Mouse (Mus musculus): ENCODE results near the gene Lage3. TPM values are rescaled to one million over a fixed set of nuclear protein-coding genes. Genes with fewer than 3 reads are reported as not detected.
A peak's percentile ranks its signal among the peaks of the same experiment; 100 is the strongest.
"Not testable (repeated sequence)": the region's sequence is repeated elsewhere in the genome, so short reads cannot be mapped to it uniquely, and the experiment has no call there.

The Lage3 gene
- 57.1 and 65.1 TPM in 2 replicates for polyA plus RNA-seq (2012; rRNA removed)

DNA sequence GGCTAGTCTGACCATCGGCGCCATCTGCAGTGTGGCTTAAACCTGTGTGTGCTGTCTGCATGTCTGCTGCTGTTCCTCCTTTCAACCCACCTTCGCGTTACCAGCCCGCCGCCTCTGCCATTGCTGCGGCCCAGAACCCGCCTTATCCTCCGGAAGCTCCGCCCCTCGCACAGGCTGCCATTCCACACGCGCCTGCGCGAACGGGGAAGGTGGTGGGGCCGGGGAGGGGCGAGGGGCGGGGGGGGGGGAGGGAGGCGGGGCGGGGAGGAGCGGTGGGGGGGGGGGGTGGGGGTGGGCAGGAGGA lies at the start of gene Lage3:
Lage3 (minus strand) TSS at position 152 of the 304 bp plus-strand sequence.
- peak; percentile 59 to 82 for DNase-seq (ENCODE audit: extremely low spot score in 1 of 2, low spot score in 1 of 2)

DNA sequence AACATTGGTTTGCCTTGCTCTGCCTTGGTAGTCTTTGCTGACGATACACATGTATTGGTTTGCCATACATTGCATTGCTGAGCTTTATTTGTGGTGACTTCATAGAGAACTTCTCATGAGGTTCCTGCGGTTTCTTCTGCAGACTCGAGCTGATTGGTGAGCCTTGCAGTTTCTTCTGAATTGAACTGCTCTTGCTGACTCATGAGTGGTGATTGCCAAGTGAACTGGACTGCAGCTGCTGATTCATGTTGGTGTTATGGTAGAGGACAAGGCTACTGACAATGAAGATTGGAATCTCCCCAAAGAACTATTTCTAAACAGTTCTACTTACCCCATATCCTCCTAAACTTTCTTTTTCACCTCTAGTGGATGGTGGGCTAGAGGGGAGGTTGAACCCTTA lies 46.7 kb upstream of the Lage3 start:
- DNase-seq (ENCODE audit: extremely low spot score in 1 of 2, low spot score in 1 of 2), result no peak

DNA sequence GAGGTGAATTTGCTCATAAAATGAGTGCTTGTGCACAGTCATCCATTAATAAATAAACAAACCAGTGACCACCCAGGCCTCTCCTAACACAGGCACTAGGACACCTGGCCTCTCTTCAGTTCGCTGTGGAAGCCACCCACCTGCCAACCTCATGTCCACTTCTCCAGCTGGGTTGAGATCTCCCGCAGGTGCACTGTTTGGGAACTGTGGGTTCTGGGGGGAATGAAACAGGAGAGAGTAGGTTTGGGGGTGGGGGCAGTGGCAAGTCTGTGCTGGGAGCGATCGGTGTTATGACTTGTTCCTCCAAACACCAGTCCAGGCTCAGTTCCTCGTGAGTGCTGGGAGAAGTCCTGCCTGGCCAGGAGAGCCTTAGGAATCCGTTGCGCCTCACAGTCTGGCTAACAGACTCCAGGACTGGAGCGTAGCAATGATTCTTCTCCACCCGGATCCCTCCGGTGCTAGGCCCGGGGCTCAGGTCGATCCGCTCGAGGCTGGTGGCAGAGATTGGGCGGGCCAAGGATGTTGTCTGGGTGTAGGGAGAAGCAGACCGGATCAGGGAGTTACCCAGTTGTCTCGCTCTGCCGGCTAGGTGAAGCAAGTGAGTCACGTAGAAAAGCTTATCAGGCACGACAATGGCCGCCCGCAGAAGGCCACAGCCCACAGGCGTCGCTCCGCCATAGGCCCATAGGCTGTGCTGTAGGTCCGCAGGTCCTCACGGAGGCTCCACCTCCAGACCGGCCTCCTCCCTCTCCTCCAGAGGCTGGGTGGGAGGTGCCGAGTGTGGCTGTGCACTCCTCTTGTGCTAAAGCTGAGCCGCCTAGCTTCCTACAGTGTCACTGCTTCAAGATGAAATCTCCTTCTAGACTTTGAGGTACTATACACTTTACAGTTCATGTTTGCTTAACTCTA lies 39.4 kb upstream of the Lage3 start, which contains the start of the genes Fam3a and Ikbkg:
Fam3a (minus strand) TSS at position 738 of the 909 bp plus-strand sequence.
Ikbkg (plus strand) TSS at position 756 of the 909 bp plus-strand sequence.
- peak; percentile 71 to 81 for DNase-seq (ENCODE audit: extremely low spot score in 1 of 2, low spot score in 1 of 2)

DNA sequence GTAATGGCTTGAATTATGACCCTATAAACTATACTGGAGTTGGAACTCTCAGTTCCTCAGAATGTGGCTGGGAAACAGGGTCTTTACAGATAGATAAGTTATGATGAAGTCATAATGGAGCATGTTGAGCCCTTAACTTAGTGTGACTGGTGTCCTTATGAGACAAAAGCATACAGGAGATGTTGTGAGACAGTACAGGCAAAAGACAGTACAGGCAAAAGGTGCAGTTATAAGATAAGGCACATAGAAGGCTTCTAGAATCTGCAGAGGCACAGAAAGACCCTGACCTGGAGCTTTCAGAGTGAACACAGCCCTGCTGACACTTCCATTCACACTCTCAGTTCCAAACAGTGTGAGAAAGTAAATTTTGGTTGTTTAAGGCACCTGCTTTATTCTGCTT lies 34.7 kb upstream of the Lage3 start:
- no peak for DNase-seq (ENCODE audit: extremely low spot score in 1 of 2, low spot score in 1 of 2)

DNA sequence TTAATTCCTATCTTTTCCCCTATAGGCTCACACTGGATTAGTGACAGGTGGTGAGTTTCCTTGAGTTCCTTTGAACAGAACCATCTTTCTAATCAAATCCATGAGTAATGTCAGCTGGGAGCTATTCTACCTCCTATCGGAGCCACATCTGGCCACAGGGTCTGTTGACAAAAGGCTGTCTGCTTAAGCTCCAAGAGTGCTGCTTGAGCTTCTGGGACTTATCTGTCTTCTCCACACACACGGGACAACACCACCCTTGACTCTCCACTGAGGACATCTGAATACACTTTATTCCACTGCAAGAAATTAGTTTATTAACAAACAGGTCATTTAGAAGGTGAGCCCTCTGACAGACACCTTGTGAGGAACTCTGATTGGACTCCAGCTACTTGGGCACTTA lies 31.0 kb upstream of the Lage3 start:
- no peak for DNase-seq (ENCODE audit: extremely low spot score in 1 of 2, low spot score in 1 of 2)

DNA sequence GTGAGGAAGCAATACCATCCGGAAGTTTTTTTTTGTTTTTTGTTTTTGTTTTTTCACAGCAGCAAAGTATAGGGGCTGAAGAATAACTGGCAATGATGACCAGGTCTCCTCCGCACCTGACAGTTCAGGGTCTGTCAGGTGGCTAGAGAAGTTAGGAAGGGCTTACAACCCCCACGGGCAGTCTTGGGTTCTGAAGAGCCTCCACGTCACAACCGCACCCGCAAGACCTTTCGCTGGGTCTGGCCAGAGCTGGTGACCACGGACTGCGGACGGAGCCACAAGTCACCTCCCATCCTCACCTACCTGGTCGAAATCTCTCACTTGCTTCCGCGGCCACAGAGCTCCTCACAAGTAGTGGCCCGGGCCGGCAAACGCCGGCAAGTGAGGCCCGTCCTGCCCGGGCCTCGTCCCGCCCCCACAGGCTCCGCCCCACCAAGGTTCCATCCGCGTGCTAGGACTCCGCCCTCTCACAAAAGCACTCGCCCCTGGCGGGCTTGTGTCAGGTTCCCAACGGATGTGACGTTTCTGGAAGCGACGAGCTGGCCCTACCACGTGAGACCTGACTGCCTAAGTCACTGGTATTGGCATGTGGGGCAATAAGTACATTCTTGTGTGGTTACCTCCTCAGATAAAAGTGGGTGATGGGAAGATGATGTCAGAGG lies 19.6 kb upstream of the Lage3 start, which contains the start of the genes Ubl4a and Slc10a3:
Ubl4a (minus strand) TSS at position 331 of the 662 bp plus-strand sequence.
Slc10a3 (minus strand) TSS at position 462 of the 662 bp plus-strand sequence.
- DNase-seq (ENCODE audit: extremely low spot score in 1 of 2, low spot score in 1 of 2), result peak; percentile 69 to 85

DNA sequence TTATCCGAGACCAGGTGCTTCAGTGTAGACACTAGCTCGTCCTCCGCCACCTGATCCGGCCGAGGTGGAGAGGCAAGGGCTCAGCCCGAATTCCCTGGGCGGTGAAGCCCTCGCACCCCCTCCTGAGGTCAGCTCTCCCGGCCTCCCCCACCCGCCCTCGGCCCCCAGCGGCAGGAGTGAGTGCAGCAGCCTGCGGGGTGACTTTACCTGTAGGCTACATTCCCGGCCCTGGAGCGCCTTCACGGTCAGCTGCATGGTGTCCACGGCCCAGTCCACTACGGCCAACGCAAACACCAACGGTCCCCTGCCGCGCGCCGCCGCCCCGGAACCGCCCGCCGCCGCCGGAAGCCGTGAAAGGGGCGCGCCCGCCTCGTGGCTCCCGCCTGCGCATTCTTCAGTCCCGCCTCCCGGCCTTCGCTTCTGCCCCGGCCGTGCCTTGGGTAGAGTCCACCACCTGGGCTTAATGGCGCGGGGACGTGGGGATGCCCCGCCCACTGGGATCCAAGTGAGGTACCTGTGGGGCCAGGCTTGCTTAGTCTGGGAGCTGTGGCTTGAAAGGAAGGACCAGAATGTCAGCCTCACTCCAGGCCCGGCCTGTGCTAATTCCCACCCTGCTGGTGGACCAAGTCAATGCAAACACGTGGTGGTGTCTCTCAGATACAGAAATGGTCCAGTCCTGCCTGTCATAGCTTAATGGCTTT lies 14.9 kb upstream of the Lage3 start:
- DNase-seq (ENCODE audit: extremely low spot score in 1 of 2, low spot score in 1 of 2), result peak in 1 of 2 experiments; percentile 63

DNA sequence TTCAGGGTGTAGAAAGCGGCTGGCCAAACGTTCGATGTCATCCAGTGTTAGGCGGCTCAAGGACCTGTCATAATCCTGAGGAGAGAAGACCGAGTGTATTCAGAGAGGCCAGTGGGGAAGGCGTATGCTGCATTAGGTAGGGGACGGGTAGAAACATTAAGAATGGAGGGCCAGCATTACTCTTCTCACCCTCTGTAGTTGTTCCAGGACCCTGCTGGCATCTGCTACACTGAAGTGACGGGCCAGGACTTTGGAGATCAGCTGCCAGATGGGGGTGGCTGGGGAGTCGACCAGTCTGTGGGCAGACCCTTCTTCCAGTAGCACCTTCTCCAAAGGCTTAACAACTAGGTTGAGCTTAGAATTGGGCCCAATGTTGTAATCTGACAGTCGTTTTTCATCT lies 14.1 kb upstream of the Lage3 start:
- no peak for DNase-seq (ENCODE audit: extremely low spot score in 1 of 2, low spot score in 1 of 2)

DNA sequence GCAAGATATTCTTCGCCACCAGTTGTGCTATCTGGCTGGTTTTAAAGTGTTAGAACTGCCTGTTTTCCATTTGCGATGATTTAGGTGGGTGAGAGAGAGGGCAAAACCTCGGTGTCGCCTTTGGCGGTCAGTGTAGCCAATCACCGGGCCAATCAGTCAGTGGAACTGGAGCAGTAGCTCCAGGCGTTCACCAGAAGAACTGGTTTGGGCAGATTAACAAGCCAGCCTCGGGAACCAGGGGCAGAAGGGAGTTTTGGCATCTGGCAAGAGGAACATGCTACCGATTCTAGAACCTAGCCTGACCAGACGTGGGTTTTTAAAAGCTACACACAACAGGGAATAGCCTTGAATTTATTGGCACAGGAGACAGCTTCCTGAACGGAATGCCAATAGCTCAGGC lies 5.8 kb upstream of the Lage3 start:
- DNase-seq (ENCODE audit: extremely low spot score in 1 of 2, low spot score in 1 of 2), result no peak

DNA sequence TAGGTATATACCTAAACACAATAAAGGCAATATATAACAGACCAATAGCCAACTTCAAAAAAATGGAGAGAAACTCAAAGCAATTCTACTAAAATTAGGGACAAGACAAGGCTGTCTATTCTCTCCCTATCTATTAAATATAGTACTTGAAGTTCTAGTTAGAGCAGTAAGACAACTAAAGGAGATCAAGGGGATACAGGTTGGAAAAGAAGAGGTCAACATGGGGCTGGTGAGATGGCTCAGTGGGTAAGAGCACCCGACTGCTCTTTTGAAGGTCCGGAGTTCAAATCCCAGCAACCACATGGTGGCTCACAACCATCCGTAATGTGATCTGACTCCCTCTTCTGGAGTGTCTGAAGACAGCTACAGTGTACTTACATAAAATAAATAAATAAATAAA lies 3.7 kb upstream of the Lage3 start:
- DNase-seq (ENCODE audit: extremely low spot score in 1 of 2, low spot score in 1 of 2), result not testable (repeated sequence)

DNA sequence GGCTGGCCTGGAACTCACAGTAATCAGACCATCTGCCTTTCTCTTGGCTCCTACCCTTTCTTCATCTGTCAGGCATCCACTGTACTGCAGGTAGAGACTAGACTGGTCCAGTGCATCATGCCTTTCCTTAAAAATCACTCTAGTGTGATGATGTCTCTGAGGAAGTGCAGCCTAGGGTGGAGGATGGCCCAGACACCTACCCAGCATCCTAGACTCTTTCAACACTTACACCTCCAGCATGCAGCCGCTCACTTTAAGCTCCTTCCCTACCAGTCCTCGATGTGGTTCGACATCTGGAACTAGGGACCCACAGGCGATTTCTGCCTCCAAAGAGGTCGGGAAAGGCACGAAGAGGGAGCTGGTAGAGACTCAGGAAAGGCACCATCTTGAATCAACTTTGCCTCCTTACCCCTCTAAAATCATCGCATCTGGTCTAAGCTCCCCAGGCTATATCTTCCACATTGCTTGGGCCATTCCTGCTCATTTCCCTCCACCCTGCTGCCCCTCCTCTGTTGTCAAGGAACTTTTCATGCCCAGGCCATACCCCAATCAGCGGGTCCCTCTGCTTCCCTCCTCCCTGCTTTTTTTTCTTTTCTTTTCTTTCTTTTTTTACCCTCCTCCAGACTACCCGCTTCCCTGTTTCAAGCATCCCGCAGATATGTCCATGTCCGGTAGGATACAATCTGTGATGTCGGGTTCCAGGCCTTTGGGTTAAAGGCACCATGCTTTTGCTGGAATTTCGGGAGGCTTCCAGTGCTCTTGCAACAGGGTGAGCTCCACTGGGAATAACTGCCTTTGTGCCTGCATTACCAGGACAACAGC lies 562 bp downstream of the Lage3 start:
- DNase-seq (ENCODE audit: extremely low spot score in 1 of 2, low spot score in 1 of 2), result peak in 1 of 2 experiments; percentile 6

DNA sequence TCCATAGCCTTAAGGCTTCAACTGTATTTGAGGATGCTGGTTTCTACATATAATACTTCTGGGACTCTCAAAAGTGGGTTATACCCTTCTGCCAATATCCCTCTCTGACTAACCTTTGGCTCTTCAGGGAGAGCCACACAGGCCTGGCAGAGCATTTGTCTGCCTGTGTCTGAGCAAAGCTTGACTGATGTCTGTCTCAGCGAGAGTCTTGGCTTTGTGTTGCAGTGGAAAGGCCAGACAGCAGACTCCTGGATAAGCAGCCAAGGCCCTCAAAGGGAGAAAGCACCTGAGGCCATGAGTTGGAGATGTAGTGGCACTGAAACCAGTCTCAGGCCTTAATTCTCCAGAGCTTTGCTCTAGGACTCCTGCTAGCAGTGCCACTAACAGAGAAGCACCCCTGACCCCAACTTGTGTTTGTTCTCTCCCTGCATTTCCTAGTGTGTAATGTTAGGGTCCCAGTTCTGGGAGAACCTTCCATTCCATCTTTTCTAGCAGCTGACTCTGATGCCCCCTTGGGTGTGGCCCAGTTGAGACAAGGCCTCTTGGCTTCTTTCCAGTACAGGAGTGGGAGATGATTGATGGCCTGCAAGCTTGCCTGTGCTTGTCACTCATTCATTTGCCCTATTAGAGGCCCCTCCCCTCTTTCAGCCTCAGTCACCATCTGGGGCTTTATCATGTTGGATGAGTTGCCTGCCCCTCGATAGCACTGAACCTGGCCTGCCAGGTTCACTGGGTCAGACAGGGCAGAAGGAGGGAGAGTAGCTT lies 23.1 kb downstream of the Lage3 start:
- no peak for DNase-seq (ENCODE audit: extremely low spot score in 1 of 2, low spot score in 1 of 2)

DNA sequence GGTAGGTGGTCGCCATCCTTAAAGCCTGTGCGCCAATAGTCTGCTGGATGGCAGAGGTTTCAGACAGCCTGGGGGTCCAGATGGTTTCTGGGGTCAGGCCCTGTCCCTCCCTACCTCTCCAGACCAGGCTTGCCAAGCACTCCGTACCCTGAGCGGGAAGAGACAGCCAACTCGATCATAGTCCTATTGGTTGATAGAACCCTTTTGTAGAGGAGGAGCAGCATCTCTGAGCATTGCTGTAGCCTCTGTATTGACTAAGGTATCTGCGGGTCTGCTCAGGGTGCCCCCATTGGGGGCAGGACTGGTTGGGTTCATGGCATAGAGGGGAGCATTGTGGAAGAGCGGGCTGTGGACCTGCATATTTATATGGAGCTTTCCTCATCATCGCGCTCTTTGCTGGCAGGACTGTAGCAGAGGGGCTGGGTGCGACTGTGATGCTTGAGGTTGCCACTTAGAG lies 24.2 kb downstream of the Lage3 start:
- DNase-seq (ENCODE audit: extremely low spot score in 1 of 2, low spot score in 1 of 2), result no peak

DNA sequence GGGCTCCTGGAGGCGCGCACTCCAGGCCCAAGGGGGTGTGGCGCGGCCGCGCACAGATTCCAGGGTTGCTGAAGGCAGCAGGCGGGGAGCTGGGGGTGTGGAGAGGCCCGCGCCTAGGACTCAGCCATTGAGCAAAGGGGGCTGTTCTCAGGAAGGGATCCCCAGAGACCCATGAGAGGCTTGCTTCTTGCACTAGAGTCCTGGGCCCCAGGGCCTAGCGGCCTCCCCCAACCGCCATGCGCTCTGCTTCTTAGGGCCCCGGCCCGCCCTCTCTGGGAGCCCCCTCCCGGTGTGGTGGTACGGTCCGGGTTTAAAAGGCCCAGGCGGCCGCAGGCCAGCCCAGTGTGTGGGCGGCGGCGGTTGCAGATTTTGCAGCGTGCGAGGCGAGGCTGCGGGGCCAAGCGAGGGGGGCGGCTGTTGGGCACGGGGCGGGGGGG lies 24.7 kb downstream of the Lage3 start, which contains the start of gene Plxna3:
Plxna3 (plus strand) TSS at position 342 of the 437 bp plus-strand sequence.
- peak in 1 of 2 experiments; percentile 53 for DNase-seq (ENCODE audit: extremely low spot score in 1 of 2, low spot score in 1 of 2)

DNA sequence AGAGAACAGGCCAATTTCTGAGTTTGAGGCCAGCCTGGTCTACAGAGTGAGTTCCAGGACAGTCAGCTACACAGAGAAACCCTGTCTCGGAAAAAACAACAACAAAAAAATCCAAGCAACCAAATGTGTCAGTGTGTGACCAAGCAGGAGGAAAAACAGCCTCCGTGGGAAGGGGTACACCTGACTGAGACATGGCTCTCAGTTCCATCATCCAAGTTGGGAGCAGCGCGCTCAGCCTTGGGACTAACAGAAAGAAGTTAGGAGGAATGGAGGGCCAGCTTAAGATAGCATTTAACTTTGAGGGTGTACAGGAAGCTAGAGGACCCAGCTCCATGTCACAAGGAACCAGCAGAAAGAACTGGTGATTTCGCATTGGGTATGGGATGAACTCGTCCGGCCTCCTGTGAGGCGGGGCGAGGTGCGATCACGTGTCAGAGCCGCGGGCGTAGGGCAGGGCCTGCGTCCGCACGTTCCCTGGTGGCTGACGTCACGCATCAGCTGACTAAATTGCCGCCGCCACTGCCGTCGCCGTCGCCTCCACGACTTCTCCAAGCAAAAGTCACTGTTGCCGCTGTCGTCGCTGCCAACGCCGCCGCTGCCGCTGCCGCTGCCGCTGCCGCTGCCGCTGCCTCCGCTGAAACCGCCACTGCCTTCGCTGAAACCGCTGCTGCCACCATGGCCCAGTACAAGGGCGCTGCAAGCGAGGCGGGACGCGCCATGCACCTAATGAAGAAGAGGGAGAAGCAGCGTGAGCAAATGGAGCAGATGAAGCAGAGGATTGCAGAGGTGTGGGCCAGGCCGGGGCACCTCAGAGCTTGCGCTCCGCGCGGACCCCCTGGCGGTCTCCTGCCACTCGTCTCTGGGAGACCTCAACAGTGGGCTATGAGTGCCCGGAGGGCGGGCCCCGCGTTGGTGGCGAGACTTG lies 40.6 kb downstream of the Lage3 start, which contains the start of gene Fam50a:
Fam50a (plus strand) TSS at position 494 of the 925 bp plus-strand sequence.
- DNase-seq (ENCODE audit: extremely low spot score in 1 of 2, low spot score in 1 of 2), result peak; percentile 81 to 86

DNA sequence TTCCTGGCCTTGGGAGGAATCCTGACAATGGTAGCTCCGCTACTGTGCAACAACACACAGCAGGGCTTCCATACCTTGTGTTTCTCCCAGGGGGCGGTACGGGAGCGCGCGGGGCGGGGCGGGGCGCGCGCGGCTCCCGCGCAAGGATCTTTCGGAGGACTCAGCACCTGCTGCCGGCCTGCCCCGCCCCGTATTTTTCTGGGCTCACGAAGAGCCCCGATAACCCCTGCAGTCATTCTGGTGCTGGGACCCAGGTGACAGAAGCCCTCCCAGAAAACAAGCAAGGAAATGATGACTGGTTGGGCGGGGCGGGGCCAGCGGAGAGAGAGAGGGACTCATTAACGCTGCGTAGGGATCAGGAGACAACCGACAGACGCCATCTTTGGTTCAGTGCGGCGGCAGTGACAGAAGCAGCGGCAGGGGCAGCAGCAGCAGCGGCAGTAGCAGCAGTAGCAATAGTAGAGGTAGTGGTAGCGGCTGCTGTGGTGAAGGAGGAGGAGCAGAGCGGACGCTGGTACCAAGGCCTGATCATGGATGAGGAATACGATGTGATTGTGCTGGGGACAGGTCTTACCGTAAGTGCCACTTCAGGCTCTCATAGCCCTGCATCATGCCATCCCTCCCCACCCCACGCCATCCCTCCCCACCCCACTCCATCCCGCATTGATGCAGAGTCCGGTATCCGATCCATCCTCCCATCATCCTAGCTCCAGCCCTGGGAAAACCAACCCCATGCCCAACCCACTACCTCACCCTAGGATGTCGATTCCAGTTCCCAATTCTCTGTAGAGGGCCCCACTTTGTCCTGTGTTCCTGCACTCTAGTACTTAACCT lies 48.3 kb downstream of the Lage3 start, which contains the start of gene Gdi1:
Gdi1 (plus strand) TSS at position 132 of the 834 bp plus-strand sequence.
- DNase-seq (ENCODE audit: extremely low spot score in 1 of 2, low spot score in 1 of 2), result peak; percentile 20 to 72

Data from frontal cortex, adult 2 months (tissue).